Mouse (Mus musculus): ENCODE results near the gene Lhfpl5. TPM values are rescaled to one million over a fixed set of nuclear protein-coding genes. Genes with fewer than 3 reads are reported as not detected.
A peak's percentile ranks its signal among the peaks of the same experiment; 100 is the strongest.

Lhfpl5 gene
- polyA plus RNA-seq, 1 experiment from 2014 or later: 1.5 TPM

- H3K4me2 ChIP-seq (ENCODE audit: low read depth, low read length, severe bottlenecking): no peak overlapping the region
- H3K36me3 ChIP-seq (ENCODE audit: control insufficient read depth, insufficient read depth, low read length): no peaks in the 10 kb centered on the region; the same call in 1 of the 2 replicates
- H3K9ac ChIP-seq (ENCODE audit: low read length): no peak overlapping the region
- no peak for DNase-seq (ENCODE audit: low spot score)
- no peak overlapping the region for H3K4me3 ChIP-seq (ENCODE audit: low read depth, low read length)
- no peaks in the 10 kb centered on the region for H3K4me1 ChIP-seq (replicated peaks; ENCODE audit: control insufficient read depth, insufficient read depth, low read length)
- H3K27me3 ChIP-seq (ENCODE audit: control insufficient read depth, insufficient read depth, low read length): no peaks in the 10 kb centered on the region
- no peak overlapping the region for H3K27ac ChIP-seq (ENCODE audit: low read depth, low read length)
- 92% methylated on average over 2 of the region's 2 CpGs for WGBS
- no peaks in the 10 kb centered on the region for H3K9me3 ChIP-seq (ENCODE audit: control insufficient read depth, low read length)
- no peak for ATAC-seq (replicated peaks; ENCODE audit: low FRiP score)
Measured at GRCm38 (mm10) chr17:28612603-28613002, 37.2 kb downstream of the Lhfpl5 start.

- Histone ChIP-seq H3K4me3 (ENCODE audit: low read depth, low read length) (no peak overlapping the region), H3K27me3 (ENCODE audit: control insufficient read depth, insufficient read depth, low read length) (no peaks in the 10 kb centered on the region), H3K4me2 (ENCODE audit: low read depth, low read length, severe bottlenecking) (no peak overlapping the region), H3K9ac (ENCODE audit: low read length) (no peak overlapping the region), H3K36me3 (ENCODE audit: control insufficient read depth, insufficient read depth, low read length) (no peaks in the 10 kb centered on the region; the same call in 1 of the 2 replicates), H3K9me3 (ENCODE audit: control insufficient read depth, low read length) (no peaks in the 10 kb centered on the region), H3K4me1 (replicated peaks; ENCODE audit: control insufficient read depth, insufficient read depth, low read length) (no peaks in the 10 kb centered on the region), H3K27ac (ENCODE audit: low read depth, low read length) (no peak overlapping the region)
- DNase-seq (ENCODE audit: low spot score) (no peak), ATAC-seq (replicated peaks; ENCODE audit: low FRiP score) (no peak)
- 81% methylated on average over 6 of the region's 6 CpGs for WGBS
Measured at GRCm38 (mm10) chr17:28613096-28613495, 37.7 kb downstream of the Lhfpl5 start.

GRCm38 (mm10) chr17:28615332-28615731 lies 39.9 kb downstream of the Lhfpl5 start:
- H3K9ac ChIP-seq (ENCODE audit: low read length): no peak overlapping the region
- no peak overlapping the region for H3K4me2 ChIP-seq (ENCODE audit: low read depth, low read length, severe bottlenecking)
- H3K4me1 ChIP-seq (replicated peaks; ENCODE audit: control insufficient read depth, insufficient read depth, low read length): no peaks in the 10 kb centered on the region; the same call in 1 of the 2 replicates
- no peak overlapping the region for H3K4me3 ChIP-seq (ENCODE audit: low read depth, low read length)
- H3K27me3 ChIP-seq (ENCODE audit: control insufficient read depth, insufficient read depth, low read length): no peaks in the 10 kb centered on the region
- no peaks in the 10 kb centered on the region for H3K9me3 ChIP-seq (ENCODE audit: control insufficient read depth, low read length)
- DNase-seq (ENCODE audit: low spot score) (no peak), ATAC-seq (replicated peaks; ENCODE audit: low FRiP score) (no peak)
- H3K36me3 ChIP-seq (ENCODE audit: control insufficient read depth, insufficient read depth, low read length): peaks cover 5% of the 10 kb centered on the region
- H3K27ac ChIP-seq (ENCODE audit: low read depth, low read length): no peak overlapping the region
- 97% methylated on average over 4 of the region's 4 CpGs for WGBS

- H3K4me1 ChIP-seq (replicated peaks; ENCODE audit: control insufficient read depth, insufficient read depth, low read length): peaks cover 5% of the 10 kb centered on the region
- DNase-seq (ENCODE audit: low spot score) (no peak), ATAC-seq (replicated peaks; ENCODE audit: low FRiP score) (no peak)
- no peak overlapping the region for H3K9ac ChIP-seq (ENCODE audit: low read length)
- H3K4me3 ChIP-seq (ENCODE audit: low read depth, low read length): no peak overlapping the region
- H3K9me3 ChIP-seq (ENCODE audit: control insufficient read depth, low read length): no peaks in the 10 kb centered on the region
- H3K36me3 ChIP-seq (ENCODE audit: control insufficient read depth, insufficient read depth, low read length): peaks cover 5% of the 10 kb centered on the region
- H3K4me2 ChIP-seq (ENCODE audit: low read depth, low read length, severe bottlenecking): no peak overlapping the region
- H3K27ac ChIP-seq (ENCODE audit: low read depth, low read length): no peak overlapping the region
- H3K27me3 ChIP-seq (ENCODE audit: control insufficient read depth, insufficient read depth, low read length): no peaks in the 10 kb centered on the region
- 92% methylated on average over 10 of the region's 10 CpGs for WGBS
Measured at GRCm38 (mm10) chr17:28617636-28618035, 42.2 kb downstream of the Lhfpl5 start.

GRCm38 (mm10) chr17:28618124-28618523 lies 42.7 kb downstream of the Lhfpl5 start:
- Histone ChIP-seq H3K36me3 (ENCODE audit: control insufficient read depth, insufficient read depth, low read length) (peaks cover 5% of the 10 kb centered on the region), H3K4me1 (replicated peaks; ENCODE audit: control insufficient read depth, insufficient read depth, low read length) (peaks cover 6% of the 10 kb centered on the region), H3K9ac (ENCODE audit: low read length) (no peak overlapping the region), H3K27ac (ENCODE audit: low read depth, low read length) (no peak overlapping the region), H3K9me3 (ENCODE audit: control insufficient read depth, low read length) (no peaks in the 10 kb centered on the region), H3K4me2 (ENCODE audit: low read depth, low read length, severe bottlenecking) (no peak overlapping the region), H3K27me3 (ENCODE audit: control insufficient read depth, insufficient read depth, low read length) (no peaks in the 10 kb centered on the region), H3K4me3 (ENCODE audit: low read depth, low read length) (no peak overlapping the region)
- ATAC-seq (replicated peaks; ENCODE audit: low FRiP score) (no peak), DNase-seq (ENCODE audit: low spot score) (no peak)
- 87% methylated on average over 7 of the region's 7 CpGs for WGBS

GRCm38 (mm10) chr17:28618775-28619174 lies 43.3 kb downstream of the Lhfpl5 start:
- H3K27ac ChIP-seq (ENCODE audit: low read depth, low read length): no peak overlapping the region
- H3K27me3 ChIP-seq (ENCODE audit: control insufficient read depth, insufficient read depth, low read length): no peaks in the 10 kb centered on the region
- no peak overlapping the region for H3K4me2 ChIP-seq (ENCODE audit: low read depth, low read length, severe bottlenecking)
- no peaks in the 10 kb centered on the region for H3K9me3 ChIP-seq (ENCODE audit: control insufficient read depth, low read length)
- H3K4me1 ChIP-seq (replicated peaks; ENCODE audit: control insufficient read depth, insufficient read depth, low read length): peaks cover 6% of the 10 kb centered on the region
- 95% methylated on average over 1 of the region's 1 CpGs for WGBS
- H3K36me3 ChIP-seq (ENCODE audit: control insufficient read depth, insufficient read depth, low read length): peaks cover 5% of the 10 kb centered on the region
- DNase-seq (ENCODE audit: low spot score) (no peak), ATAC-seq (replicated peaks; ENCODE audit: low FRiP score) (no peak)
- no peak overlapping the region for H3K4me3 ChIP-seq (ENCODE audit: low read depth, low read length)
- no peak overlapping the region for H3K9ac ChIP-seq (ENCODE audit: low read length)

GRCm38 (mm10) chr17:28621381-28622299 lies 46.2 kb downstream of the Lhfpl5 start:
- Histone ChIP-seq H3K27ac (ENCODE audit: low read depth, low read length) (peak overlapping the region; percentile 81), H3K9ac (ENCODE audit: low read length) (peak overlapping the region; percentile 97), H3K36me3 (ENCODE audit: control insufficient read depth, insufficient read depth, low read length) (peaks cover 5% of the 10 kb centered on the region), H3K9me3 (ENCODE audit: control insufficient read depth, low read length) (no peaks in the 10 kb centered on the region), H3K4me3 (ENCODE audit: low read depth, low read length) (peak overlapping the region; percentile 99), H3K4me2 (ENCODE audit: low read depth, low read length, severe bottlenecking) (peak overlapping the region; percentile 91), H3K27me3 (ENCODE audit: control insufficient read depth, insufficient read depth, low read length) (no peaks in the 10 kb centered on the region), H3K4me1 (replicated peaks; ENCODE audit: control insufficient read depth, insufficient read depth, low read length) (peaks cover 6% of the 10 kb centered on the region)
- DNase-seq (ENCODE audit: low spot score) (peak; percentile 82), ATAC-seq (replicated peaks; ENCODE audit: low FRiP score) (peak; percentile 74)
- under 1% methylated on average over 64 of the region's 78 CpGs for WGBS

- WGBS: under 1% methylated on average over 37 of the region's 53 CpGs
- peak; percentile 96 for DNase-seq (ENCODE audit: low spot score)
- peaks cover 5% of the 10 kb centered on the region for H3K36me3 ChIP-seq (ENCODE audit: control insufficient read depth, insufficient read depth, low read length)
- peak within 1 kb of the TSS; percentile 99 for H3K4me3 ChIP-seq (ENCODE audit: low read depth, low read length)
- peak within 1 kb of the TSS; percentile 91 for H3K4me2 ChIP-seq (ENCODE audit: low read depth, low read length, severe bottlenecking)
- no peaks in the 10 kb centered on the region for H3K9me3 ChIP-seq (ENCODE audit: control insufficient read depth, low read length)
- peak; percentile 95 for ATAC-seq (replicated peaks; ENCODE audit: low FRiP score)
- H3K27ac ChIP-seq (ENCODE audit: low read depth, low read length): peak within 1 kb of the TSS; percentile 81
- peak within 1 kb of the TSS; percentile 97 for H3K9ac ChIP-seq (ENCODE audit: low read length)
- H3K4me1 ChIP-seq (replicated peaks; ENCODE audit: control insufficient read depth, insufficient read depth, low read length): peaks cover 6% of the 10 kb centered on the region
- no peaks in the 10 kb centered on the region for H3K27me3 ChIP-seq (ENCODE audit: control insufficient read depth, insufficient read depth, low read length)
Measured at GRCm38 (mm10) chr17:28622300-28622759, 46.9 kb downstream of the Lhfpl5 start, which contains the start of gene Srpk1. Srpk1 (minus strand) TSS chr17:28622709.
